Comparison of ENCODE assay signal across 15 mouse cellular contexts in genomic region chr4:139154576-139155307, GRCm38 (mm10). TPM values are rescaled to one million over a fixed set of nuclear protein-coding genes. Genes with fewer than 3 reads are reported as not detected.
A peak's percentile ranks its signal among the peaks of the same experiment; 100 is the strongest.
DNase-seq lines count a peak whose midpoint lies in the region; ATAC-seq and TF ChIP-seq lines count a peak whose summit lies in the region.
"Had no signal": no experiment of that assay in that cellular context is flagged by ENCODE, and none has a peak within 500 bp of the region (broad histone marks: within the 10 kb centered on the region; RNA-seq: fewer than 3 reads in every experiment).

No protein-coding gene starts in this region.

- DNase-seq in kidney, postnatal 4 days, result peak; percentile 7 to 26
- DNase-seq in gastrocnemius, adult 8-10 months (ENCODE audit: low spot score in 2 of 2), result peak; percentile 48 to 66
- DNase-seq in heart, postnatal 0 days (ENCODE audit: low spot score), result peak; percentile 24
- peak; percentile 50 for DNase-seq in lung, postnatal 14 days
- no peak for DNase-seq in retina, postnatal 1 day
- DNase-seq in frontal cortex, postnatal 36 days (ENCODE audit: low spot score in 2 of 2), result no peak
- DNase-seq in spleen, postnatal 36 days (ENCODE audit: low spot score in 2 of 2), result no peak
- DNase-seq: right cerebral cortex, postnatal 14 days had no signal

- no peak for TF ChIP-seq CTCF in heart, postnatal 0 days (IDR thresholded peaks at IDR 0.05; ENCODE audit: low read depth)

- H3K36me3 ChIP-seq in kidney, embryonic 14.5 days (ENCODE audit: control insufficient read depth, insufficient read depth, low read length), result no peaks in the 10 kb centered on the region
- no peaks in the 10 kb centered on the region for H3K36me3 ChIP-seq in heart, postnatal 0 days (replicated peaks; ENCODE audit: control insufficient read depth, insufficient read depth, low read length)
- H3K36me3 ChIP-seq: stomach, embryonic 15.5 days had no signal

- no peaks in the 10 kb centered on the region for H3K9me3 ChIP-seq in kidney, embryonic 14.5 days (ENCODE audit: control insufficient read depth, low read length)
- H3K9me3 ChIP-seq in heart, postnatal 0 days (replicated peaks; ENCODE audit: control insufficient read depth, low read length), result no peaks in the 10 kb centered on the region
- H3K9me3 ChIP-seq: stomach, embryonic 15.5 days had no signal

- no peak overlapping the region; the same call in 1 of the 2 replicates for H3K9ac ChIP-seq in kidney, embryonic 14.5 days (ENCODE audit: low read depth, low read length)
- no peak overlapping the region for H3K9ac ChIP-seq in heart, postnatal 0 days (replicated peaks; ENCODE audit: low read depth, low read length)
- H3K9ac ChIP-seq: stomach, embryonic 15.5 days had no signal

- WGBS in kidney, embryonic 14.5 days, result 80% methylated on average over 20 of the region's 20 CpGs
- WGBS in heart, postnatal 0 days, result 49% methylated on average over 20 of the region's 20 CpGs

- no peak for TF ChIP-seq EP300 in heart, postnatal 0 days (IDR thresholded peaks at IDR 0.05; ENCODE audit: low read depth)

- no peaks in the 10 kb centered on the region for H3K4me1 ChIP-seq in kidney, embryonic 14.5 days (ENCODE audit: control insufficient read depth, insufficient read depth, low read length)
- no peaks in the 10 kb centered on the region for H3K4me1 ChIP-seq in heart, postnatal 0 days (ENCODE audit: control insufficient read depth, insufficient read depth)
- H3K4me1 ChIP-seq: megakaryocyte, embryonic 14.5 days; stomach, embryonic 15.5 days had no signal

- no peak for ATAC-seq in kidney, embryonic 14.5 days (ENCODE audit: low FRiP score, low TSS enrichment)
- peak; percentile 75 for ATAC-seq in heart, postnatal 0 days (ENCODE audit: insufficient read depth, low read depth)
- ATAC-seq: forebrain, embryonic 16.5 days; inflammation-experienced regulatory T-cells, adult 6 months; Patski had no signal

- H3K27me3 ChIP-seq in kidney, embryonic 14.5 days (ENCODE audit: control insufficient read depth, insufficient read depth, low read length), result no peaks in the 10 kb centered on the region
- no peaks in the 10 kb centered on the region for H3K27me3 ChIP-seq in heart, postnatal 0 days (ENCODE audit: control insufficient read depth, insufficient read depth, low read length)
- H3K27me3 ChIP-seq: Patski; stomach, embryonic 15.5 days had no signal

- no peak overlapping the region for H3K4me2 ChIP-seq in kidney, embryonic 14.5 days (replicated peaks; ENCODE audit: low read depth, low read length)
- no peak overlapping the region for H3K4me2 ChIP-seq in heart, postnatal 0 days (ENCODE audit: low read depth, low read length)
- H3K4me2 ChIP-seq: liver, embryonic 11.5 days; stomach, embryonic 15.5 days had no signal

- H3K4me3 ChIP-seq in kidney, embryonic 14.5 days (ENCODE audit: low read length), result no peak overlapping the region
- H3K4me3 ChIP-seq in heart, postnatal 0 days (ENCODE audit: low read depth, low read length), result no peak overlapping the region
- H3K4me3 ChIP-seq: megakaryocyte, embryonic 14.5 days; stomach, embryonic 15.5 days had no signal

- no peak overlapping the region for H3K27ac ChIP-seq in kidney, embryonic 14.5 days (ENCODE audit: low read depth, low read length)
- peak overlapping the region; percentile 18; the same call in 1 of the 2 replicates for H3K27ac ChIP-seq in heart, postnatal 0 days (ENCODE audit: low read depth)
- H3K27ac ChIP-seq: stomach, embryonic 15.5 days had no signal

RNA-seq across cellular contexts. Expression of gene Minos1, which starts 23.8 kb away (rescaled TPM):
- 509 and 677 TPM in 2 replicates for polyA plus RNA-seq in kidney, embryonic 14.5 days (2014; fragmentation: Nextera tagmentation; extraction: Ambion mirVana)
- 100 to 1,000 TPM; 289 to 395 (median 341) TPM for total RNA-seq in gastrocnemius, adult 8-10 months (2022)
- total RNA-seq in heart, postnatal 0 days (2014; rRNA removed; ENCODE audit: low replicate concordance), result 29.2 and 33.2 TPM in 2 replicates
- 1,270 and 1,334 TPM in 2 replicates for polyA plus RNA-seq in heart, postnatal 0 days (2015; fragmentation: Nextera tagmentation; extraction: Ambion mirVana)

RNA-seq across cellular contexts. Expression of gene Capzb, which starts 38.0 kb away (rescaled TPM):
- polyA plus RNA-seq in kidney, embryonic 14.5 days (2014; fragmentation: Nextera tagmentation; extraction: Ambion mirVana), result 256 and 319 TPM in 2 replicates
- total RNA-seq in gastrocnemius, adult 8-10 months (2022), result 100 to 1,000 TPM; 439 to 500 (median 472) TPM
- 131 and 177 TPM in 2 replicates for total RNA-seq in heart, postnatal 0 days (2014; rRNA removed; ENCODE audit: low replicate concordance)
- 355 and 363 TPM in 2 replicates for polyA plus RNA-seq in heart, postnatal 0 days (2015; fragmentation: Nextera tagmentation; extraction: Ambion mirVana)

Comparison
In these comparisons a context has a peak if more than half of its experiments do, and no peak if none do; other contexts are left out.
1. DNase-seq: peak in kidney, postnatal 4 days (2 of 2), gastrocnemius, adult 8-10 months (2 of 2), heart, postnatal 0 days (single experiment) and lung, postnatal 14 days (single experiment); none in retina, postnatal 1 day (single experiment), frontal cortex, postnatal 36 days (0 of 2) and spleen, postnatal 36 days (0 of 2).